Mouse (Mus musculus) liver, postnatal 0 days (tissue): Measurements from ENCODE around the gene Zdhhc14.

Source experiments
- CTCF ChIP-seq: sonication (generic); IDR thresholded peaks from 2 replicates; pipeline ENCODE4 v1.5.1; 2016; ENCODE audit warnings: antibody characterized with exemption, low read depth
- EP300 ChIP-seq: IDR thresholded peaks from 2 replicates; pipeline ENCODE4 v1.6.1; 2016; ENCODE audit warnings: antibody characterized with exemption, low read depth, mild to moderate bottlenecking

- TF ChIP-seq CTCF, result no peak
- no peak for TF ChIP-seq EP300
Observed at GRCm38 (mm10) chr17:5797124-5797760, 304.9 kb downstream of the Zdhhc14 start.
